Mouse (Mus musculus) MEL (cell line): ENCODE results near the gene Kcnn1.

Experiments used
- CTCF ChIP-seq, 3 experiments: IDR thresholded peaks in 2 of 3; conservative IDR thresholded peaks in 1 of 3; 2 replicates each; pipeline ENCODE4 v1.5.1; 2011 to 2012; ENCODE audit warnings: low read length in 3 of 3, low read depth in 2 of 3, mild to moderate bottlenecking in 2 of 3, improper control_type of control experiment in 1 of 3, inconsistent platforms in 1 of 3, mixed read lengths in 1 of 3, moderate library complexity in 1 of 3; ENCODE audit not compliant: control insufficient read depth in 1 of 3, insufficient read depth in 1 of 3, poor library complexity in 1 of 3, severe bottlenecking in 1 of 3
- POLR2AphosphoS5 ChIP-seq: IDR thresholded peaks from 2 replicates; pipeline ENCODE4 v1.6.1; 2012; ENCODE audit warnings: low read depth, borderline replicate concordance, mild to moderate bottlenecking, inconsistent platforms, low read length, moderate library complexity, mixed read lengths
- TAL1 ChIP-seq: IDR thresholded peaks from 2 replicates; pipeline ENCODE4 v1.6.1; 2012; ENCODE audit warnings: mild to moderate bottlenecking, inconsistent platforms, low read length, moderate library complexity, mixed read lengths

DNA sequence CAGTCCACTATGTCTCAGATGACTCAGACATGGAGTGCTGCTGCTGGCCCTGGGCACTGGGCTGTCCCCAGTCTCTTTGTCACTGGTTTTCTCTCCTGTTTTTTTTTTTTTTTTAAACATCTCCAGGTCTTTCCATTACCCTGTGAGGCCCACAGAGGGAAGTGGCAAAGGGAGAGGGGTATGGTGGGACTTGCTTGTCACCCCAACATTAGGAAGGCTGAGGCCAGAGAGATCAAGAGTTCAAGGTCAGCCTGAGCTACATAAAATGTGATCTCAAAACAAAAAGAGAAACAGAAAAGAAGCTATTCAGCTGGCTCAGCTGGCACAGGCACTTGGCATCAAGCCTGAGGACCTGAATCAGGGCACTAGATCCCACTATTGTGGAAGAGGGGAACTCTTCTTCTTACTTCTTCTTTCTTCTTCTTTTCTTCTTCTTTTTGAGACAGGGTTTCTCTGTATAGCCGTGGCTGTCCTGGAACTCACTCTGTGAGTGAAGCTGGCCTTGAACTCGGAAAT lies 37.9 kb upstream of the Kcnn1 start:
- TF ChIP-seq CTCF (IDR thresholded peaks at IDR 0.05 in 2 of 3, conservative IDR thresholded peaks at IDR 0.05 in 1 of 3; ENCODE audit: control insufficient read depth in 1 of 3, insufficient read depth in 1 of 3, low read depth in 2 of 3, low read length in 3 of 3, poor library complexity in 1 of 3, severe bottlenecking in 1 of 3) = no peak
- no peak for TF ChIP-seq POLR2AphosphoS5
- TF ChIP-seq TAL1 = no peak
